Mouse (Mus musculus): ENCODE results near the gene Pik3r2. TPM values are rescaled to one million over a fixed set of nuclear protein-coding genes. Genes with fewer than 3 reads are reported as not detected.
"Not testable (repeated sequence)": the region's sequence is repeated elsewhere in the genome, so short reads cannot be mapped to it uniquely, and the experiment has no call there.

The Pik3r2 gene
- total RNA-seq (2014; rRNA removed), result 141 and 159 TPM in 2 replicates
- polyA plus RNA-seq (2015; fragmentation: Nextera tagmentation; extraction: Ambion mirVana), result 102 and 113 TPM in 2 replicates

- under 1% methylated on average over 84 of the region's 94 CpGs for WGBS
- H3K4me1 ChIP-seq (ENCODE audit: insufficient read depth, low read length), result peaks cover 19% of the 10 kb centered on the region
- DNase-seq (ENCODE audit: low spot score), result peak; percentile 100
- H3K9me3 ChIP-seq (ENCODE audit: low read length), result no peaks in the 10 kb centered on the region
- H3K27ac ChIP-seq (ENCODE audit: low read depth, low read length), result peak within 1 kb of the TSS; percentile 94
- ATAC-seq (ENCODE audit: low FRiP score), result peak; percentile 95
- peaks cover 64% of the 10 kb centered on the region for H3K36me3 ChIP-seq (ENCODE audit: insufficient read depth, low read length)
- TF ChIP-seq CTCF (IDR thresholded peaks at IDR 0.05), result no peak
- H3K9ac ChIP-seq (replicated peaks; ENCODE audit: low read length, poor library complexity, severe bottlenecking), result peak within 1 kb of the TSS; percentile 97
- H3K4me3 ChIP-seq (ENCODE audit: low read depth, low read length), result peak within 1 kb of the TSS; percentile 77
- no peaks in the 10 kb centered on the region for H3K27me3 ChIP-seq (ENCODE audit: insufficient read depth, low read length)
- peak within 1 kb of the TSS; percentile 84 for H3K4me2 ChIP-seq (ENCODE audit: low read depth, low read length, poor library complexity, severe bottlenecking)
Measured at GRCm38 (mm10) chr8:70776496-70777444, at the start of gene Pik3r2. Gene Pik3r2, minus strand, starts transcription at chr8:70776713.

- Histone ChIP-seq H3K9me3 (ENCODE audit: low read length) (no peaks in the 10 kb centered on the region), H3K36me3 (ENCODE audit: insufficient read depth, low read length) (no peaks in the 10 kb centered on the region), H3K4me2 (ENCODE audit: low read depth, low read length, poor library complexity, severe bottlenecking) (no peak overlapping the region), H3K27me3 (ENCODE audit: insufficient read depth, low read length) (0 out of 2 replicates have a peak, but pooled peaks cover 3% of the 10 kb centered on the region), H3K9ac (replicated peaks; ENCODE audit: low read length, poor library complexity, severe bottlenecking) (no peak overlapping the region), H3K4me1 (ENCODE audit: insufficient read depth, low read length) (no peaks in the 10 kb centered on the region), H3K4me3 (ENCODE audit: low read depth, low read length) (no peak overlapping the region), H3K27ac (ENCODE audit: low read depth, low read length) (no peak overlapping the region)
- TF ChIP-seq CTCF (IDR thresholded peaks at IDR 0.05), result no peak
- WGBS, result 86% methylated on average over 8 of the region's 8 CpGs
- DNase-seq (ENCODE audit: low spot score), result no peak
- no peak for ATAC-seq (ENCODE audit: low FRiP score)
Measured at GRCm38 (mm10) chr8:70825816-70826215, 49.3 kb upstream of the Pik3r2 start.

- ATAC-seq (ENCODE audit: low FRiP score), result no peak
- DNase-seq (ENCODE audit: low spot score), result no peak
- Histone ChIP-seq H3K4me1 (ENCODE audit: insufficient read depth, low read length) (no peaks in the 10 kb centered on the region), H3K27ac (ENCODE audit: low read depth, low read length) (no peak overlapping the region), H3K9me3 (ENCODE audit: low read length) (0 out of 2 replicates have a peak, but pooled peaks cover 2% of the 10 kb centered on the region), H3K4me3 (ENCODE audit: low read depth, low read length) (no peak overlapping the region), H3K4me2 (ENCODE audit: low read depth, low read length, poor library complexity, severe bottlenecking) (no peak overlapping the region), H3K27me3 (ENCODE audit: insufficient read depth, low read length) (peaks cover 18% of the 10 kb centered on the region), H3K36me3 (ENCODE audit: insufficient read depth, low read length) (no peaks in the 10 kb centered on the region), H3K9ac (replicated peaks; ENCODE audit: low read length, poor library complexity, severe bottlenecking) (no peak overlapping the region)
- TF ChIP-seq CTCF (IDR thresholded peaks at IDR 0.05), result no peak
- 87% methylated on average over 7 of the region's 7 CpGs for WGBS
Measured at GRCm38 (mm10) chr8:70823802-70824201, 47.3 kb upstream of the Pik3r2 start.

- not testable (repeated sequence) for H3K4me3 ChIP-seq (ENCODE audit: low read depth, low read length); H3K27ac ChIP-seq (ENCODE audit: low read depth, low read length); ATAC-seq (ENCODE audit: low FRiP score); H3K36me3 ChIP-seq (ENCODE audit: insufficient read depth, low read length); H3K4me1 ChIP-seq (ENCODE audit: insufficient read depth, low read length); DNase-seq (ENCODE audit: low spot score); H3K9ac ChIP-seq (replicated peaks; ENCODE audit: low read length, poor library complexity, severe bottlenecking); H3K9me3 ChIP-seq (ENCODE audit: low read length); H3K4me2 ChIP-seq (ENCODE audit: low read depth, low read length, poor library complexity, severe bottlenecking)
- H3K27me3 ChIP-seq (ENCODE audit: insufficient read depth, low read length), result peaks cover 18% of the 10 kb centered on the region
- 78% methylated on average over 3 of the region's 3 CpGs for WGBS
Measured at GRCm38 (mm10) chr8:70822594-70822993, 46.1 kb upstream of the Pik3r2 start.

- 0 out of 2 replicates have a peak, but pooled peaks cover 2% of the 10 kb centered on the region for H3K9me3 ChIP-seq (ENCODE audit: low read length)
- no peak for DNase-seq (ENCODE audit: low spot score)
- 48% methylated on average over 11 of the region's 11 CpGs for WGBS
- no peak overlapping the region for H3K4me2 ChIP-seq (ENCODE audit: low read depth, low read length, poor library complexity, severe bottlenecking)
- no peaks in the 10 kb centered on the region for H3K4me1 ChIP-seq (ENCODE audit: insufficient read depth, low read length)
- no peak for TF ChIP-seq CTCF (IDR thresholded peaks at IDR 0.05)
- no peak overlapping the region for H3K27ac ChIP-seq (ENCODE audit: low read depth, low read length)
- peaks cover 18% of the 10 kb centered on the region for H3K27me3 ChIP-seq (ENCODE audit: insufficient read depth, low read length)
- H3K36me3 ChIP-seq (ENCODE audit: insufficient read depth, low read length), result no peaks in the 10 kb centered on the region
- no peak for ATAC-seq (ENCODE audit: low FRiP score)
- no peak overlapping the region for H3K4me3 ChIP-seq (ENCODE audit: low read depth, low read length)
- H3K9ac ChIP-seq (replicated peaks; ENCODE audit: low read length, poor library complexity, severe bottlenecking), result no peak overlapping the region
Measured at GRCm38 (mm10) chr8:70821992-70822391, 45.5 kb upstream of the Pik3r2 start.

GRCm38 (mm10) chr8:70821399-70821962 is 45.0 kb upstream of the Pik3r2 start:
- H3K27ac ChIP-seq (ENCODE audit: low read depth, low read length), result no peak overlapping the region
- H3K4me3 ChIP-seq (ENCODE audit: low read depth, low read length), result no peak overlapping the region
- no peaks in the 10 kb centered on the region for H3K4me1 ChIP-seq (ENCODE audit: insufficient read depth, low read length)
- no peaks in the 10 kb centered on the region for H3K36me3 ChIP-seq (ENCODE audit: insufficient read depth, low read length)
- no peak overlapping the region for H3K4me2 ChIP-seq (ENCODE audit: low read depth, low read length, poor library complexity, severe bottlenecking)
- DNase-seq (ENCODE audit: low spot score), result peak; percentile 53
- peaks cover 20% of the 10 kb centered on the region for H3K27me3 ChIP-seq (ENCODE audit: insufficient read depth, low read length)
- no peak overlapping the region for H3K9ac ChIP-seq (replicated peaks; ENCODE audit: low read length, poor library complexity, severe bottlenecking)
- ATAC-seq (ENCODE audit: low FRiP score), result no peak
- WGBS, result 18% methylated on average over 30 of the region's 30 CpGs
- 0 out of 2 replicates have a peak, but pooled peaks cover 2% of the 10 kb centered on the region for H3K9me3 ChIP-seq (ENCODE audit: low read length)
- TF ChIP-seq CTCF (IDR thresholded peaks at IDR 0.05), result peak; percentile 87

Measured in midbrain, postnatal 0 days (tissue).